Mouse (Mus musculus) adrenal gland, adult 8-10 months (tissue): Measurements from ENCODE around the gene Gm28551. TPM values are rescaled to one million over a fixed set of nuclear protein-coding genes. Genes with fewer than 3 reads are reported as not detected.

Experiments
- total RNA-seq, 4 experiments: library from RNA; stranded (reverse); gene quantifications; 2 replicates each; pipeline ENCODE4 v1.2.4; 2022

The Gm28551 gene
- total RNA-seq, 4 experiments from 2014 or later = 0.08 to 0.14 (median 0.09) TPM; not detected in 1

Other genes starting within 250 kb of the Gm28551 start
- gene 1700019A02Rik, start 165.0 kb downstream of the Gm28551 start, total RNA-seq = not detected
- gene Pms1, start 55.6 kb downstream of the Gm28551 start, total RNA-seq = 10 to 100 TPM in 2 of 4 experiments, 1 to 10 TPM in 2; 4.5 to 10.8 (median 8.7) TPM
- 10 to 100 TPM; 21.6 to 27.5 (median 25.1) TPM for gene Ormdl1, start 55.6 kb downstream of the Gm28551 start, total RNA-seq
- gene Gm28778, start 55.6 kb downstream of the Gm28551 start, total RNA-seq = 1 to 10 TPM; 1.4 to 4.2 (median 1.9) TPM
- 10 to 100 TPM; 23.2 to 26.4 (median 24.1) TPM for gene Osgepl1, start 39.0 kb downstream of the Gm28551 start, total RNA-seq
- gene Asdurf, start within 50 bp of the Gm28551 start, total RNA-seq = not detected
- 10 to 100 TPM; 28.0 to 33.0 (median 29.2) TPM for gene Asnsd1, start 85 bp upstream of the Gm28551 start, total RNA-seq